Mouse (Mus musculus) G1E (cell line): ENCODE data around the gene Rgl3.

Experiments
- CTCF ChIP-seq: IDR thresholded peaks from 2 replicates; pipeline ENCODE4 v1.5.1; 2012; ENCODE audit warnings: low read depth, low read length, inconsistent platforms, mixed read lengths
- GATA1 ChIP-seq: IDR thresholded peaks from 2 replicates; pipeline ENCODE4 v1.6.1; 2012; ENCODE audit warnings: borderline replicate concordance, low read length, inconsistent platforms, mixed read lengths
- GATA2 ChIP-seq: IDR thresholded peaks from 2 replicates; pipeline ENCODE4 v1.6.1; 2012; ENCODE audit warnings: low read depth, low read length, inconsistent platforms, borderline replicate concordance
- POLR2AphosphoS5 ChIP-seq: IDR thresholded peaks from 2 replicates; pipeline ENCODE4 v1.6.1; 2012; ENCODE audit warnings: low read depth, low read length, inconsistent platforms; ENCODE audit not compliant: insufficient replicate concordance
- TAL1 ChIP-seq: conservative IDR thresholded peaks from 2 replicates; pipeline ENCODE4 v1.6.1; 2012; ENCODE audit warnings: low read depth, low read length, inconsistent platforms, mixed read lengths

DNA sequence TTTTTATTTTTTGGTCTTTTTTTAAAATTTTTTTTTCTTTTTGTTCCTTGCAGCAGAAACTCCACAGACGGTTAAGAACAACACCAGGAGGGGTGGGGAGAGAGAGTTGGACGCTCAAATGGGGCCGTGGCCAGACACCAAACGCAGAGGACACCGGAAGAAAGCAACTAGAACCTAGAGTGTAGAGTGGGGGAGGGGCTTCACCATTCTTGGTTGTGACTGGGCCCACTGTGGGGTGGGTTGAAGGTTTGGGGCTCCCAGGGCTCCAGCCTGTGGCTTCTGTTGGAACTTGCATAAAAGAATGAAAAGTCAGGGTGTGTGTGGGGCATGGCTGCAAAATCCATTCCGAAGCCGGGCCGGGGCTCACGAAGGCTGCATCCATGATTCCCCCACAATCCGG lies 27.0 kb upstream of the Rgl3 start:
- TF ChIP-seq CTCF (no peak), TAL1 (no peak), POLR2AphosphoS5 (no peak), GATA1 (no peak), GATA2 (no peak)
